Mouse (Mus musculus) bone marrow, adult 2 months (tissue): ENCODE measurements around the gene Ngb.

Experiments
- CTCF ChIP-seq: fragments of 200-500 bp; IDR thresholded peaks from 2 replicates; pipeline ENCODE4 v1.5.1; 2011; ENCODE audit warnings: low read length, control low read depth; ENCODE audit not compliant: control insufficient read depth, insufficient read depth
- POLR2A ChIP-seq: fragments of 200-500 bp; IDR thresholded peaks from 2 replicates; pipeline ENCODE4 v1.6.1; 2011; ENCODE audit warnings: low read depth, mild to moderate bottlenecking, control low read depth, low read length, borderline replicate concordance; ENCODE audit not compliant: control insufficient read depth

- TF ChIP-seq POLR2A = no peak
- TF ChIP-seq CTCF = no peak
These were observed 39.8 kb upstream of the Ngb start for GRCm38 (mm10) chr12:87142156-87142555.
